Mouse (Mus musculus): ENCODE measurements around the gene Klhl21.

Gene Klhl21

DNA sequence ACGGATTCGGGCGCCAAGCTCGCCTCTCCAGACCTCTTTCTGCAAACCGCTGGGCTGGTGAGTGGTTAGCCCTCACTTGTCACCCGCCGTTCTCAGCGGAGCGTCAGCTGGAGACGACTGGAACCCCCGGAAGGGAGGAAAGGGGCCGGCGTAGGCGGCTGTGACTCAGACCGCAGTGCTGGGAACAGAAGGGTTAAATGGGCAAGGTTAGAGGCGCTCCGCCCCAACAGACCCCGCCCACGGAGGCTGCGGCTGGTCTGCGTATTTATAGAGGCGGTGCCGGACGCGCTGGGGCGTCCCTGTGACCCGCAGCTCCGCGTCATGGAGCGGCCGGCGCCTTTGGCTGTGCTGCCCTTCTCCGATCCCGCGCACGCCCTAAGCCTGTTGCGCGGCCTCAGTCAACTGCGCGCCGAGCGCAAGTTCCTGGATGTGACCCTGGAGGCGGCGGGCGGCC lies at the start of gene Klhl21:
Gene Klhl21, plus strand, starts transcription at position 182 of the 454 bp plus-strand sequence.
- DNase-seq: peak; percentile 96 to 97

DNA sequence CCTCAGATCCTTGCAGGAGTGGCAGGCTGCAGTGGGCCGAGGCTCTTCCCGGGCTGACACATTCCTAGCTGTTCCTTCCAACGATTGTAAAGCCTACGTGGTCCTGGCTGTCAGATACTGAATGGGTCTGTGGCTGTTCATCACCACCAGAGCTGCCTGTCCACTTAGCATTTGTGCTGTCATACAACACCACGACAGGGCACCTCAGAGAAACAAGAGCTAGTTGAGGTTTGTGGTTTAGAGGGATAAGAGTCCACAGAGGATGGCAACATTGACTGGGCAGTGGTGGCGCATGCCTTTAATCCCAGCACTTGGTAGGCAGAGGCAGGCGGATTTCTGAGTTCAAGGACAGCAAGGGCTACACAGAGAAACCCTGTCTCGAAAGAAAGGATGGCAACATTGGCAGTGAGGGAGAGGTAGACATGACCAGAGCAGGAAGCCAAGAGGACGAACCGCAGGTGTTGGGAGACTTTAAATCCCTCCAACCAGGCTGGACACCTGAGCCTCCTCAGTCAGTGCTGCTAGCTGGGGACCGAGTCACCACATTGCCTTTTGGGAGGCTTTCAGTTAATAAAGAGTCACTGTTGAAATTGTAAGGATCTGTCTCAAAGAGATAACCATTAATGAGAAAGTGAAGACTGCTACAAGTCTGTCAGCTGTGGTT lies 48.6 kb upstream of the Klhl21 start:
- DNase-seq: no peak

DNA sequence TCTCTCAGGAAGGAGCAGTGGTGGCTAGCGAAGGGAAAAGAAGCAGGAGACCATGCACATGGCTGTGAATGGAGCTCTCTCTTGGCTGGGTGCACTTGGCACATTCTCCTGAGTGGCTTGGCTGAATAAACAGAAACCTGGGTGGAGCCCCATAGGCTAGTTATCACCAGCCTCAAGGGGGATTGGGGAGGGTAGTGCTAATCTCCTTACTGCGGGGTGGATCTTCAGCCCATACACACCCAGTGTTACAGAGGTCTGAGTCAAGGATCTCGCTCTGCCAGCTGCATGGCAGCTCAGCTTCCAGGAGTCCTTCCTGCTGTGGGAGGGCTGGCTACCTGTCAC lies 48.1 kb upstream of the Klhl21 start:
- peak; percentile 26 to 29 for DNase-seq

DNA sequence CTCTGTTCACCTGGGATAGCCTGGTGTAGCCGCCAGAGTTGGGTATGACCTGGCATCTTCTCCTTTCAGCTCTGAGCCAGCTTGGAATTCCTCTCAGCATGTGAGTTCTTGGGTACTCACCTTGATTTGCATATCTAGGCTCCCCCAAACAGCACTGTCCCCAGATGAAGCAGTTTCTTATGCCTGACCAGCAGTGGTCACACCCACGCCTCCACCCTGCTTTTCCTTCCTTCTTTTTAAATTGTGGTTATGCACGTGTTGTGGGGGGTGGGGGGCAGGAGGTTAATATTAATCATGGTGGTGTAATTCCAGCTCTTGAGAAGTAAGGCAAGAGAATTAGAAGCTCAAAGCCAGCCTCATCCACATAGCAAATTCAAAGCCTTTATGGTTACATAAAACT lies 45.8 kb upstream of the Klhl21 start:
- peak in 1 of 2 experiments; percentile 24 for DNase-seq

DNA sequence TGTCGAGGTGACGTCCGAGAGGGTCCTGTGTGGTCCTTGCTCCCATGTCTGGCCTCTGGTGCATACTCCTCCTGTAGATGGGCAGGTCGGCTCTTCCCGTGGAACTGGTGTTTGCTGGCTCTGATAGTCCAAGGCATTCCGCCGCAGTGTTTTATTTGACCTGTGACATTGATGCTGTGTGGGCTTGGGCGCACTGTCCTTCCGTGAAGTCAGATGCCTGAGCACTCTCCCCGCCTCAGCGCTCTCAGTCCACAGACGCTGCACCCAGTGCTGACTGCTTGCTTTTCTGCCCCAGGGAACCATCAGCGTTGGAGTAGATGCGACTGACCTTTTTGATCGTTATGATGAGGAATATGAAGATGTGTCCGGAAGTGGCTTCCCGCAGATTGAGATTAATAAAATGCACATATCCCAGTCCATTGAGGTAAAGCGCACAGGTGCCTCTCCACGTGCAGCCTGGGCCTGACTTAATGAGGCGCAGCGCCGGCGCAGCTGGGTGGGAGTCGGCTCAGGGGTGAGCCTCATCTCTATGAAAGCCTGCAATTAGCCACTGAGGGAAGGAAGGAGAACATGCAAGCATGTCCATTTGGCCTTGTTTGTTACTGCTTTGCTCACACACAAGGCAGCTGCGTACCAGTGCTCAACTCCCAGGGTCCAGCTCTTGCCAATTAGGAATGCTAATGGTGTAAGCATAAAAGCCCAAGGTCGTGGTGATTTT lies 40.2 kb upstream of the Klhl21 start:
- DNase-seq: no peak

DNA sequence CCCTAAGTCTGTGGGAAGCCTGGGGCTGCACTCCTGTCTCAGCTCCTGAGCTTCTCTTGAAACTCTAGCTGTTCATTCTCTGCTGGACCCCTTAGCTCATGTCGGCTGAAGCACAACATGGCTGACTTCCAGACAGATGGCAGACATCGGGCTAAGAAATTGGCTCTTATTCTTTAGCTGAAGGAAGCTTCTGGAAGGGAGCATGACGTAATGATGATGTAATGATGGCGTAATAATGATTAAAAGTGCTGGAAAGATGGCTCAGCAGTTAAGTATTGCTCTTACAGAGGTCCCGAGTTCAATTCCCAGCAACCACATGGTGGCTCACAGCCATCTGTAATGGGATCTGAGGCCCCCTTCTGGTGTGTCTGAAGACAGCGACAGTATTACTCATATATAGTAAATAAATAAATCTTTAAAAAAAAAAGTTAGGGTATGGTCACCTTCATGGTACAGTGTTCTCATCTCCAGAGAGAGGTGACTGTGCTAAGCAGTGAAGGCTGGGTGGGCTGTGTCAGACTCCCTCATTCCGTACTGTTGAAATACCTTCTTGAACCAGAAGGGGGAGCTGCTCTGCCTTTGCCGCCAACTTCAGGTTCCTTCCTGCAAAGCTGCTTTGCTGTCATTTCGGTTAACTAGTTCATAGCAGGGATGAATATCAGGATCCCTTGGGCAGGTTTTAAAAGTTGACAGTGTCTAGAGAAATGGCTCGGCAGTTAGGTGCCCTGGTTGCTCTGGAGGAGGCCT lies 36.2 kb upstream of the Klhl21 start:
- DNase-seq: peak in 1 of 2 experiments; percentile 19

DNA sequence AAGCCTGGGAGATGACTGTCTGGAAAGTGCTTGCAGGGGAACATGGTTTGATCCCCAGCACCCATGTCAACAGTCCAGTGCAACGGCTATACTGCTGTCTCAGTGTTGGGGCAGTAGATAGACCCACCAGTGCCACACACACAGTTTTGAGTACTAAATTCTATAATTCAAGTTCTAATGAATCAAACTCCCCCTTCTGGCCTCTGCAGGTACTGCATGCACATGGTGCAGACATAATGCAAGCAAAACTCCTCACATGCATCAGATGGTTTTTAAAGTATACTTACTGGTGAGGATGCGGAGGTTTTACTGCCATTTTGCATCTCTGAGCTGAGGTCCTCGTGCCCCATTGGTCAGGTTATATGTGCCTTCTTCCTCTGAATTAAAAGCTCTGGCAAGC lies 33.2 kb upstream of the Klhl21 start:
- DNase-seq: no peak

DNA sequence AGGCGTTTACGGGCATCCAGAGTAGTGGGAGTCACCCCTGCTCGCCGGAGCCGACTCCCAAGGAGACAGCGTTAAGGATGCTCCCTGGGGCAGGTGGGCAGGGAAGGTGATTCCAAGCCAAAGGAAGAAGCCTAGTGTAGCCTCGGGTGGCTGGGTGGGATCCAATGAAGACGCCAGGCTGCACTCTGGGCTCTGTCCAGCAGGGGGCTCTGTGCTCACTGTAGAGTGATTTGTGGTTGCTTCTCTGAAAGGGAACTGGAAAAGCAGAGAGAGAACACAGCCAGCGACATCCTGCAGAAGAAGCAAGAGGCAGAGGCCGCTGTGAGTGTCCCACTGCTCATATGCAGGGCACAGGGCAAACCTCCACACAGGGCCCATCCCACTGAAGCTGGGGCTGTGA lies 30.9 kb upstream of the Klhl21 start:
- peak; percentile 75 to 78 for DNase-seq

DNA sequence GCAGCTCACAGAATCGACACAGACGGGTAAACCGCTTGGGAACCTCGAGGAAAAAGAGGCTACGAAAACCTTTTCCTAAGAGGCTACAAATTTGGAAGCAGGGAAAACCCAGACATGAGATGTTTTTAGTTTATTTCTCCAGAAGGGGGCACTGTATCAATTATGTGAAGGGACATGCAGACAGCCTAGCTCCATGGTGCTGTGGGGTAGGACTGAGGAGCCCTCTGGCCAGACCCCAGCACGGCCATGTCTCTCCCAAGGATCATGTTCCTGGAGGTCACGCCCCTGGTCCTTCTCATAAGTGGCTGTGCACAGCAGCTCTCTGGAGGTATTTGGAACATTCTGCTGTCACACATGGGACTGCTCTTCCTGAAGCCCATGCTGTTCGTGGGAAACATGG lies 27.9 kb upstream of the Klhl21 start:
- DNase-seq: no peak

DNA sequence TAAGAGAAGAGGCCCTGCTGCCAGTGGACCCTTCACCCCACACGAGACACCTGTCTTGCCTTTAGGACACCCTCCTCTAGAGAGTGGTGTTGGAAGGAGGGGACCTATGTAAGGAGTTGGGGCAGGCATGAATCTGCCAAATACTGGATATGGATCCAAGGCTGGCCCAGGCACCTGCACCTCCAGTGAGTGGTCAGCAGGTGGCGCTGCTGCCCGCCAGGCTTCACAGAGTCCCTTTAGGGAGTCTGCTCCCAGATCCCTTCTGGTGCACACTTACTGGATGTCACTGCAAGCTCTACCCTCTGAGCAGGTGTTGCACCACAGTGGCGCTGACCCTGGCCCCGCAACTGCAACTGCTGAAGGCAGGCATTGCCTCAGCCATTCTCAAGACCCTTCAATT lies 27.2 kb upstream of the Klhl21 start:
- peak; percentile 75 to 82 for DNase-seq

DNA sequence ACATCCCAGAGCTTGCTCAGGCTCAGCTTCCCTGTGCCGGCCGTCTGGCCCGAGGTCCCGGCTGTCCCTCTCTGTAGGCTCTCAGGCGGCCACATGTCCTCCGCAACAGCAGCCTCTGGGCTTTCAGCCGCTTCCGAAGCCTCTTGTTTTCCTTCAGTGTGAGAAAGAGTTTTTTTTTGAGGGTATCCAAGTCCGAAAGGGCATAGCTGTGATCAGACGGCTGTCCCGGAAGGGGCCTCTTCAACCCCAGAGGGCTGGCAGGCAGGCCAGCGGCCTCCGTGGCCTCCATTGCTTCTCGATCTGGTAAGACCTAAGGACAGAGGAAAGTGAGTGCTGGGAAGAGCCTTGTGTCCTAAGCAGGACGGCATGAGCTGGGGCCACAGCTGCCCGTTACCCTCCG lies 25.6 kb upstream of the Klhl21 start:
- no peak for DNase-seq

DNA sequence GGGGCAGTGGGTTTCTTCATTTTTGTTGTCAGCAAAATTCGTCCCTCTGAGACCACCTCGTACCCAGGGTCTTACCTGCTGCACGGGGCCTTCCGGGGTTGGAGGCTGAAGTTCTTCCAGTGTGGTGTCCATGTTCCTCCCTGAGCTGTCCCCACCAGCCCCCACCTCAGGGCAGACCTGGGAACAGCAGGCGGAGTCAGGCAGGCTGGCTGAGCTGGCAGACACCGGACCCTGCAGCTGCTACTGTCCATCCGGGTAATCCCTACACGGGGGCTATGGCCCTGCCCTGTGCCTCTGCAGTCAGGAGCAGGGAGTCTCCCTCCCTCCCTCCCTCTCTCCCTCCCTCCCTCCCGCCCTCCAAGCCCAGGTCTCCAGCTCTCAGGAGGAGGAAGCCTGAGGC lies 25.0 kb upstream of the Klhl21 start:
- DNase-seq: no peak

DNA sequence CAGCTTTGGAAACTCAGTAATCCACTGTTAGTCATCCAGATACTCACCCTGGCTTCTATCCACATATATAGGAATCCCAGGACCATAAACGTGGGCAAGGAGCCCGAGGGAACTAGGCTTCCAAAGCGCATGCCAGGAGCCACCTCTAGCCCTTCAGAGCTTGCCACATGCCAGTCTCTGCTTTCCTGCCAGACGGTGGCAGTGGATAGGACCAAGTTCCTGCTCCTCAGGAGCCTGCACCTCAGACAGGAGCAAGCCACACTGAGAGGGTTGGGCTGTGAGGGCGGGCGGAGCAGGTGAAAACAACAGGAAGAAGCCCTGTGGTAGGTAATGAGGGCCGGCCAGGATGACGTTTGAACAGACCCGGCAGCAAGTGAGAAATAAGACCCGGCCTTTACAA lies 22.7 kb upstream of the Klhl21 start:
- peak; percentile 51 to 68 for DNase-seq

DNA sequence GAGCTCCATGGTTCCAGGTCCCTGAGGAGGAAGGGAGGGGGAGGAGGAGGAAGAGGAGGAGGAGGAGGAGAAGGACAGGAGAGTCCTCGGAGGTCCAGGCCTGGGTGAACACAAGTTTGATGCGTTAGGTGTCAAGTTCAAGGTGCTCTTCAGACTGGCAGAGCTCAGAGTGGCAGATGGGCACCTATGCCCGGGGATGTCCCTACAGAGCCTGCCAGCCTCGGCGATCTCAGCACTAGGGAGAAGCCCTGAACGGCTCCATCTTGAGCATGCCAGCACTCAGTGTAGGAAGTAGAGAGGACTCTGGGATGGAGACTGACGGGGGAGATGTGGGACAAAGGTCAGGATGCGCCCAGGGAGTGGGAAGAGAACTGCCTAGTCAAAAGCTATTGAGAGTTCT lies 22.0 kb upstream of the Klhl21 start:
- DNase-seq: no peak

DNA sequence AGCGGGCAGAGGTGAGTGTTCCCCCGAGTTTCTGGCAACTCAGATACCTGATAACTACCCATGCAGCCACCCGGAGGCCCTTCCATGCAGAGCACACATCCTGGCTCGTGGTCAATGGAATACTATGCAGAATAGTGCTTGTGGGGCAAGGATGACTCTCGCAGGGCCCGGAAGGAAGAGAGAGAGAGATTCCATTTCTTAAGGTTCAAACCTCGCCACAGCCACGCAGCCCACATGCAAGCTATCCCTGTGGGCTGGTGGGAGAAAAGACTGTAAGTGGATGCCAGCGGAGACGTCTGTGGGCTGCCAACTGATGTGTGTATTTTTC lies 20.6 kb upstream of the Klhl21 start:
- no peak for DNase-seq

DNA sequence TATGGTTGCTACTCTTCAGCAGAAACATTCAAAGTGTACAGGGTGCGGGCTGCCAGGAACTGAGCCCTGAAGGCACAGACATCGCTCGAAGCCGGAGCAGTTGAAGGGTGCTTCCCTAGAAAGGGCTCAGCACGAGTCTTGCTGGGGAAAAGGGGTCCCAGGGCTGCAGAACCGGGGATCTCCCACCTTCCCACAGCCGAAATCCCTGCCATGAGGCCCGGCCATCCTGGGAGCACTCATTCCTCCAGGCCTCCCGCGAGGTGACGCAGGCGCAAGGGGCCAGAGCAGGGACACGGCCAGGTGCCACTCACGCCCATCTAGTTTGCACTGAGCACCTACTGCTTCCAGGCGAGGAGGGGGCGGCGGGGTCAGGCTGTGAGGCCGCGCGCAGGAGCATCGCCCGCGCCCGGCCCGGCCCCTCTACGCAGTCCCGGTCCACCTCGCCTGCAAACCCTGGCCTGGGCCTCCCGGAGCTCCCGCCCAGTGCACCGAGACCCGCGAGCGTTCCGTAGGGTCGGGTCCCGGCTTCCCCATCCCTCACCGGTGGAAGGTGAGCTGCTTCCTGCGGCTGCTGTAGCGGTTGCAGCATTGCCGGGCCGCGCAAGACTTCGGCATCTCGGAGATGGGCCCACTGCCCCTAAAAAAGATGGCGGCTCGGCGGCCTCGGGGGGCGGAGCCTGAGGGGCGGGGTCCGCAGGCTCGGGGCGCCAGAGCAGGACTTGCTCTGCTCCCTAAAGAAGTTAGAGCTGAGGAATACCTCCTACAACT lies 20.1 kb upstream of the Klhl21 start, which contains the start of gene Thap3:
Gene Thap3, minus strand, starts transcription at position 656 of the 768 bp plus-strand sequence.
- DNase-seq: peak; percentile 84 to 86

DNA sequence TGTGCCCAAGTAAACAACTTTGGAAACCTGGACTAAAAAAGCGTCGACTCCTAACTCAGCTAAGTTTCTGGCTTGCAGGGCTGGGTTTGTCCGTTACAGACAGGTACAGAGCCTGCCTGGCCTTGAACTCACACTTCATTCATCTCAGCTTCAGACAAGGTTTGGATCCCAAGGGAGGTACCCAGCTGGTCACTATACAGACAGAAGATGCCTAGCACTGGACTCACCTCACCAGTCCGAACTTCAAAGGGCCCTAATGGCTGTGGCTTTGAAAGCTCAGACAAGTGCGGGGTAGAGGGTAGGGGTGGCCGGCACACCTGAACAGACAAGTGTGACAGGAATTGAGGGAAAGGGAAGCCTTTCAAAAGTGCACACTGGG lies 19.5 kb upstream of the Klhl21 start:
- no peak for DNase-seq

DNA sequence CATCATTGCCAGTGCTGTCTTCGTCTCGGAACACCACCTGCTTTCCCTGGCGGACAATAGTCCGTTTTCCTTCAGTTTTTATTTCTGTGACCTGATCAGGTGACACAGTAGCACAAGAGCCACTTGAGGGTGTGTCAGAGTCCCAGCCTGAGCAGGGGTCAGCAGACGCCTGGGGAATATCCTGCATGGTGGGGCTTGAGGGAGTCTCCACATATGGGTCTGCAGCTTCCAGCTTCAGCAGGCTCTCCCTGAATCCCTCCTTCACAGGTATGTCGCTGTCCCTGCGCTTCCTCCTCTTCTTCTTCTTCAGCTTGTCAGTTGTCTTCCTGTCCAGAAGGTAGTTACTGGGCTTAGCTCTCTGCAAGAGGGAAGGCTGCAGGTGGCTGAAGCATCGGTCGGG lies 16.5 kb upstream of the Klhl21 start:
- DNase-seq: no peak

DNA sequence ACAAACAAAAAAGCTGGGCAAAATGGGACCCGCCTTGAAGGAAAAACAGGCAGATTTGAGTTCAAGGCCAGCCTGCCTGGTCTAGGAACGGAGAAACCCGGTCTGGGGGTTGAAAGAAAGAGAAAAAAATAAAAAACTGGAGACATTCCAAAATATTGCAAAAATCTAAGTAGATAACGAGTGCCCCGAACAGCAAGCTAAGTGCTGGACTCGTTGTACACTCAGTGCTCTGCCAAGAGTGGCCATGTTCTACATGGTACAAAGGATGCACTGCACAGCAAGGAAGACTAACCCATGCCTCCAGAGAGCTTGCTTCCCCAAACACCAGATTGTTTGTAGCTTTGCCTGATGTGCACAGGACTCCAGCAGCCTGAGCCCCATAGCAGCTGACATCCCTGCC lies 15.6 kb upstream of the Klhl21 start:
- no peak for DNase-seq

DNA sequence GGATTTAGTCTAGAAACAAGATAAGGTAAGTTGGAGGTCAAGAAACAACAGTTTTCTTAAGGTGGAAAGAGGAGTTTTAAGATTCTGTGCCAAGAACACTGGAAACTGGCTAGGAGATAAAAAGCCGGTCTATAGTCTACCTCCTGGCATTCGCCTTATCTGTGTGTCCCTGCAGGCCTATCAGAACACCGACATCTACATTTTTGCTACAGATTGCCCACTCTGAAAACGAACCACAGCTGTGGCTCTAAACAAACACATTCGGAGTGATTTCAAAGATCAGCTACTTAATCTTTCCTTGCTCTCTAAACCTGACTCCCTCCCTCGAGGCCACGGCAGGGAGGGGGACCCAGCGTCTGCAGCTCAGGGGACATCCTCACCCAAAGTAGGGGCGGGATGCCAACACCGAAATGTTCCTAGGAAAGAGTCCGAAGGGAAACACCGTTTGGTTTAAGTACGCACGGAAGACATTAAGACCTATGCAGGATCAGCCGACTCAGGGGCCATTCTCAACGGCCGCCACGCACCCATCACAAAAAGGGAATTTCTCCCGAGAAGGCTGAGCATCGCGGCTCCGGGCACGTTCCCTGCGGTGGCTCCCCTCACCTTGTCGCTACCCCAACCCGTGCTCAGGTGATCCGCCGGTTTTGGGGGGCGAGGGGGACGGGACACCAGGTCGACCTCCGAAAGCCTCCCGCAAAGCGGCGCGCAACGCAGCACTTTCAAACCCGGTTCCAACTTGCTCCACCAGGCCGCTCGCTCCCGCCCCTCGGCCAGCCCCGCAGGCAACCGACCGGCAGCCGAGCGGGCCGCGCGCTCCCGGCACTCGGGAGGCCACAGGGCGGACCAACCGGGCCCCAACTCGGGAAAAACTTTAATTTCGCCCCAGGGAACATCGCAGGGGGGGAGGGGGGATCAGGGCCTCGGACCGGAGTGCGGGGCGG lies 14.1 kb upstream of the Klhl21 start:
- DNase-seq: peak in 1 of 2 experiments; percentile 27

DNA sequence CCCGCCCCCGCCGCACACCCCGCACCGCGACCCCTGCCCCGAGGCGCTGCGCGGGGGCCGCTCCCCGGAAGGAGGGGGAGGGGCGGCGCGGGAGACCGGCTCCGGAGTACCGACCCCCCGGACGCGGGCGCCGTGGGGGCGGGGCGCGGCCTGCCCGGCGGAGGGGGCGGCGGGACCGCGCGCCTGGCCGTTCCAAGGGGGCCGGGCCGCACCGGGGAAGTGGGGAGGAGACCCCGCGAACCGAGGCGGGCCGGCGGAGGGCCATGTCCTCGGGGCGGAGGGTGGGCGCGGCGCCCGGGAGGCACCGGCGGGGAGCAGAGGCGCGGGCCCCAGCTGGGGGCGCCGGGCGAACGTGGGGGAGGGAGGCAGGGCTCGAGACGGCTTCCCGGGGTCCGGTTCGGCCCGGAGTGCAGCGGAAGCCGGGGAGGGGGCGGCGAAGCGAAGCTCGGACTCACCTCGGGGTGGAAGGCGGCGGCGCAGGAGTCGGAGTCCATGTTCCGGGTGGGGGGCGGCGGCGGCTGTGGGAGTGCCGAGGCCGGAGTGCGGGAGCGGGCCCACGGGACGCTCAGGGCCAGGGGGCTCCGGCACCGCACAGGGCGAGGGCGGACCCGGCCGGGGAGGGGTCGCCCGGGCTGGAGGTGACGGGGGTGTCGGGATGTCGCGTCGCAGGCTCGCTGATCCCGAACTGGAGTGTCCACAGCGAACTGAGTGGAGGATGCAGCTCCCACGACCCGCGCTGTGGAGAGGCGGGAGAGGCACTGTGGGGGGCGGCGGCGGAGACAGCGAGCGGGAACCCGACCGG lies 13.0 kb upstream of the Klhl21 start:
- peak in 1 of 2 experiments; percentile 14 for DNase-seq

All from lung, adult 18-20 months (tissue).